Mouse (Mus musculus) forebrain, embryonic 10.5 days (tissue): ENCODE measurements around the gene Slc22a17. TPM values are rescaled to one million over a fixed set of nuclear protein-coding genes. Genes with fewer than 3 reads are reported as not detected.

Source experiments
- DNase-seq: peaks from one replicate; pipeline ENCODE4 v3.0.0-alpha.2; 2017; ENCODE audit warnings: low spot score; ENCODE audit errors: extremely low spot score
- H3K27ac ChIP-seq: fragments of 300-500 bp; sonication (generic); 2 replicates; pipeline ENCODE4 v1.5.1; 2016; ENCODE audit warnings: mild to moderate bottlenecking
- H3K27me3 ChIP-seq: fragments of 300-500 bp; sonication (generic); 2 replicates; pipeline ENCODE4 v1.6.1; 2016; ENCODE audit warnings: mild to moderate bottlenecking; ENCODE audit not compliant: poor library complexity, severe bottlenecking
- H3K36me3 ChIP-seq: fragments of 300-500 bp; sonication (generic); replicated peaks from 2 replicates; pipeline ENCODE4 v1.6.1; 2016; ENCODE audit warnings: mild to moderate bottlenecking, moderate library complexity
- H3K4me1 ChIP-seq: fragments of 300-500 bp; sonication (generic); 2 replicates; pipeline ENCODE4 v1.6.1; 2016
- H3K4me3 ChIP-seq: fragments of 300-500 bp; sonication (generic); 2 replicates; pipeline ENCODE4 v1.5.1; 2016; ENCODE audit warnings: mild to moderate bottlenecking, moderate library complexity
- H3K9me3 ChIP-seq: fragments of 300-500 bp; sonication (generic); 2 replicates; pipeline ENCODE4 v1.6.1; 2016; ENCODE audit warnings: mild to moderate bottlenecking, moderate library complexity
- whole genome bisulfite sequencing: fragments of 180-500 bp; shearing (Covaris S2); methylation state at CpG from one replicate; pipeline ENCODE4 v1.1.7; 2016; 5-methylcytosine and 5-hydroxymethylcytosine counted together
- polyA plus RNA-seq: library from polyadenylated mRNA; unstranded; fragments of >200 nt; fragmentation: Nextera tagmentation; extraction: Ambion mirVana; gene quantifications from 2 replicates; pipeline ENCODE4 v1.2.1, GENCODE M21; 2016

Gene Slc22a17
- polyA plus RNA-seq, 1 experiment from 2014 or later, result 38.8 TPM

GRCm38 (mm10) chr14:54877048-54877715 lies 35.8 kb downstream of the Slc22a17 start, which contains the start of gene Ppp1r3e:
Gene Ppp1r3e, minus strand, starts transcription at chr14:54877550.
- Histone ChIP-seq H3K36me3 (no peaks in the 10 kb centered on the region), H3K27me3 (peaks cover 30% of the 10 kb centered on the region), H3K4me3 (peak within 1 kb of the TSS; percentile 82), H3K9me3 (no peaks in the 10 kb centered on the region), H3K4me1 (peaks cover 28% of the 10 kb centered on the region), H3K27ac (peak within 1 kb of the TSS; percentile 92)
- DNase-seq, result peak; percentile 70
- under 1% methylated on average over 61 of the region's 61 CpGs for WGBS

GRCm38 (mm10) chr14:54876539-54877047 lies 36.3 kb downstream of the Slc22a17 start:
- H3K27ac ChIP-seq, result peak overlapping the region; percentile 92
- DNase-seq, result peak; percentile 86
- WGBS, result under 1% methylated on average over 64 of the region's 72 CpGs
- H3K9me3 ChIP-seq, result no peaks in the 10 kb centered on the region
- H3K36me3 ChIP-seq, result no peaks in the 10 kb centered on the region
- peaks cover 30% of the 10 kb centered on the region for H3K27me3 ChIP-seq
- peak overlapping the region; percentile 82 for H3K4me3 ChIP-seq
- peaks cover 28% of the 10 kb centered on the region for H3K4me1 ChIP-seq

- Histone ChIP-seq H3K36me3 (no peaks in the 10 kb centered on the region), H3K4me3 (peak overlapping the region; percentile 82), H3K9me3 (no peaks in the 10 kb centered on the region), H3K27me3 (peaks cover 30% of the 10 kb centered on the region), H3K4me1 (peaks cover 28% of the 10 kb centered on the region), H3K27ac (peak overlapping the region; percentile 92)
- DNase-seq, result no peak
- 2% methylated on average over 36 of the region's 36 CpGs for WGBS
Observed at GRCm38 (mm10) chr14:54875844-54876538, 36.9 kb downstream of the Slc22a17 start.

- Histone ChIP-seq H3K27me3 (peaks cover 30% of the 10 kb centered on the region), H3K4me3 (no peak overlapping the region), H3K27ac (no peak overlapping the region), H3K9me3 (no peaks in the 10 kb centered on the region), H3K4me1 (peaks cover 28% of the 10 kb centered on the region), H3K36me3 (no peaks in the 10 kb centered on the region)
- 87% methylated on average over 3 of the region's 3 CpGs for WGBS
- DNase-seq, result no peak
Observed at GRCm38 (mm10) chr14:54874165-54874564, 38.8 kb downstream of the Slc22a17 start.

- H3K27ac ChIP-seq, result no peak within 1 kb of the TSS
- no peaks in the 10 kb centered on the region for H3K36me3 ChIP-seq
- peaks cover 6% of the 10 kb centered on the region for H3K4me1 ChIP-seq
- no peak for DNase-seq
- H3K9me3 ChIP-seq, result no peaks in the 10 kb centered on the region
- WGBS, result 93% methylated on average over 5 of the region's 5 CpGs
- H3K27me3 ChIP-seq, result peaks cover 9% of the 10 kb centered on the region; the same call in 1 of the 2 replicates
- no peak within 1 kb of the TSS for H3K4me3 ChIP-seq
Observed at GRCm38 (mm10) chr14:54870861-54871260, 42.1 kb downstream of the Slc22a17 start, which contains the start of gene Homez. Gene Homez, minus strand, starts transcription at chr14:54870961.

GRCm38 (mm10) chr14:54868026-54868425 lies 44.9 kb downstream of the Slc22a17 start:
- WGBS, result 88% methylated on average over 4 of the region's 4 CpGs
- Histone ChIP-seq H3K4me1 (peaks cover 4% of the 10 kb centered on the region), H3K36me3 (no peaks in the 10 kb centered on the region), H3K27me3 (no peaks in the 10 kb centered on the region), H3K27ac (no peak overlapping the region), H3K9me3 (no peaks in the 10 kb centered on the region), H3K4me3 (no peak overlapping the region)
- DNase-seq, result no peak

GRCm38 (mm10) chr14:54866936-54867335 lies 46.0 kb downstream of the Slc22a17 start:
- Histone ChIP-seq H3K36me3 (no peaks in the 10 kb centered on the region), H3K27me3 (no peaks in the 10 kb centered on the region), H3K27ac (no peak overlapping the region), H3K4me3 (no peak overlapping the region), H3K4me1 (peaks cover 14% of the 10 kb centered on the region), H3K9me3 (no peaks in the 10 kb centered on the region)
- WGBS, result 59% methylated on average over 5 of the region's 5 CpGs
- DNase-seq, result no peak

GRCm38 (mm10) chr14:54866268-54866667 lies 46.7 kb downstream of the Slc22a17 start:
- 70% methylated on average over 3 of the region's 3 CpGs for WGBS
- Histone ChIP-seq H3K4me1 (peaks cover 14% of the 10 kb centered on the region), H3K27ac (no peak overlapping the region), H3K9me3 (no peaks in the 10 kb centered on the region), H3K36me3 (no peaks in the 10 kb centered on the region), H3K4me3 (no peak overlapping the region), H3K27me3 (no peaks in the 10 kb centered on the region)
- no peak for DNase-seq

- no peaks in the 10 kb centered on the region for H3K27me3 ChIP-seq
- no peak overlapping the region for H3K4me3 ChIP-seq
- no peak for DNase-seq
- 84% methylated on average over 5 of the region's 5 CpGs for WGBS
- no peak overlapping the region for H3K27ac ChIP-seq
- H3K4me1 ChIP-seq, result peaks cover 14% of the 10 kb centered on the region
- no peaks in the 10 kb centered on the region for H3K36me3 ChIP-seq
- no peaks in the 10 kb centered on the region for H3K9me3 ChIP-seq
Observed at GRCm38 (mm10) chr14:54865626-54866025, 47.3 kb downstream of the Slc22a17 start.

- peaks cover 14% of the 10 kb centered on the region for H3K4me1 ChIP-seq
- no peaks in the 10 kb centered on the region for H3K9me3 ChIP-seq
- peak overlapping the region; percentile 84 for H3K4me3 ChIP-seq
- H3K27me3 ChIP-seq, result no peaks in the 10 kb centered on the region
- 19% methylated on average over 21 of the region's 21 CpGs for WGBS
- no peak for DNase-seq
- peak overlapping the region; percentile 97 for H3K27ac ChIP-seq
- 0 out of 2 replicates have a peak, but pooled peaks cover 2% of the 10 kb centered on the region for H3K36me3 ChIP-seq
Observed at GRCm38 (mm10) chr14:54864313-54865036, 48.5 kb downstream of the Slc22a17 start.

- Histone ChIP-seq H3K4me1 (peaks cover 14% of the 10 kb centered on the region), H3K27ac (peak overlapping the region; percentile 97), H3K9me3 (no peaks in the 10 kb centered on the region), H3K27me3 (no peaks in the 10 kb centered on the region), H3K36me3 (0 out of 2 replicates have a peak, but pooled peaks cover 2% of the 10 kb centered on the region), H3K4me3 (peak overlapping the region; percentile 84)
- DNase-seq, result peak; percentile 94
- under 1% methylated on average over 55 of the region's 56 CpGs for WGBS
Observed at GRCm38 (mm10) chr14:54863501-54864312, 49.2 kb downstream of the Slc22a17 start.

GRCm38 (mm10) chr14:54860511-54860910 lies 52.4 kb downstream of the Slc22a17 start:
- Histone ChIP-seq H3K36me3 (peaks cover 29% of the 10 kb centered on the region), H3K4me3 (no peak overlapping the region), H3K27ac (no peak overlapping the region), H3K9me3 (no peaks in the 10 kb centered on the region), H3K27me3 (no peaks in the 10 kb centered on the region), H3K4me1 (peaks cover 14% of the 10 kb centered on the region)
- WGBS, result 50% methylated on average over 2 of the region's 2 CpGs
- DNase-seq, result peak; percentile 40
